Mouse (Mus musculus) midbrain, embryonic 13.5 days (tissue): ENCODE data around the gene Slc22a23. TPM values are rescaled to one million over a fixed set of nuclear protein-coding genes. Genes with fewer than 3 reads are reported as not detected.

Experiments
- ATAC-seq: fragments of 200-750 bp; cut with Nextera tagmentation; 2 replicates; pipeline ENCODE4 v1.8.0; 2017; ENCODE audit warnings: mild to moderate bottlenecking, moderate TSS enrichment, moderate library complexity
- H3K27ac ChIP-seq: fragments of 300-500 bp; sonication (generic); 2 replicates; pipeline ENCODE4 v1.5.1; 2015; ENCODE audit warnings: inconsistent platforms, mild to moderate bottlenecking, moderate library complexity
- H3K27me3 ChIP-seq: fragments of 300-500 bp; sonication (generic); 2 replicates; pipeline ENCODE4 v1.6.1; 2015; ENCODE audit warnings: mild to moderate bottlenecking, inconsistent platforms
- H3K36me3 ChIP-seq: fragments of 300-500 bp; sonication (generic); 2 replicates; pipeline ENCODE4 v1.6.1; 2015; ENCODE audit warnings: mild to moderate bottlenecking, inconsistent platforms
- H3K4me1 ChIP-seq: fragments of 300-500 bp; sonication (generic); replicated peaks from 2 replicates; pipeline ENCODE4 v1.6.1; 2015; ENCODE audit warnings: inconsistent platforms
- H3K4me2 ChIP-seq: fragments of 300-500 bp; sonication (generic); replicated peaks from 2 replicates; pipeline ENCODE4 v1.6.1; 2015; ENCODE audit warnings: moderate library complexity, mild to moderate bottlenecking, inconsistent platforms
- H3K4me3 ChIP-seq: fragments of 300-500 bp; sonication (generic); replicated peaks from 2 replicates; pipeline ENCODE4 v1.5.1; 2015; ENCODE audit warnings: mild to moderate bottlenecking, inconsistent platforms
- H3K9ac ChIP-seq: fragments of 300-500 bp; sonication (generic); replicated peaks from 2 replicates; pipeline ENCODE4 v1.6.1; 2015; ENCODE audit warnings: mild to moderate bottlenecking, inconsistent platforms
- H3K9me3 ChIP-seq: fragments of 300-500 bp; sonication (generic); 2 replicates; pipeline ENCODE4 v1.6.1; 2016; ENCODE audit warnings: mild to moderate bottlenecking, inconsistent platforms
- WGBS: fragments of 180-500 bp; shearing (Covaris S2); methylation state at CpG from one replicate; pipeline ENCODE4 v1.1.7; 2015; 5-methylcytosine and 5-hydroxymethylcytosine counted together
- polyA plus RNA-seq: library from polyadenylated mRNA; unstranded; fragments of >200 nt; fragmentation: Nextera tagmentation; extraction: Ambion mirVana; gene quantifications from 2 replicates; pipeline ENCODE4 v1.2.1, GENCODE M21; 2015

The Slc22a23 gene
- polyA plus RNA-seq, 1 experiment from 2014 or later, result 15.3 TPM

DNA sequence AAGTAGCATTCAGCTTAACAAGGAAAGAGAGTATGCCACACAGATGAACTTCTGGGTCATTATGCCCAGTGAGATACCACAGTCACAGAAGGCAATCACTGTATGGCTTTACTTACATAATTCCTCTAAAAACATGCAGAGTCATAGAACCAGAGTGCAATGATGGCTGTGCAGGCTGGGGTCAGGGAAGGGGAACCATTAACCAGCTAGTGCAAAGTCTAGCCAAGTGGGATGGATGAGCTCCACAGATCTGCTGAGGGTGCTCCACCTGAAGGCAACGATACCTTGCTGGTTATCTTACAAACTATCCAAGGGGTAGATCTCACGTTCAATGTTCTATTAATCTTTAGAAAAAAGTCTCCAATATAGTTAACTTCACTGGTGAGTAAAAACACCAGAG, 88.3 kb downstream of the Slc22a23 start:
- ATAC-seq, result no peak
- H3K36me3 ChIP-seq, result no peaks in the 10 kb centered on the region; the same call in 1 of the 2 replicates
- H3K4me2 ChIP-seq, result no peak overlapping the region
- no peaks in the 10 kb centered on the region for H3K27me3 ChIP-seq
- peaks cover 27% of the 10 kb centered on the region for H3K4me1 ChIP-seq
- 95% methylated on average over 2 of the region's 2 CpGs for WGBS
- H3K9ac ChIP-seq, result no peak overlapping the region
- H3K9me3 ChIP-seq, result no peaks in the 10 kb centered on the region
- H3K27ac ChIP-seq, result no peak overlapping the region
- H3K4me3 ChIP-seq, result no peak overlapping the region

DNA sequence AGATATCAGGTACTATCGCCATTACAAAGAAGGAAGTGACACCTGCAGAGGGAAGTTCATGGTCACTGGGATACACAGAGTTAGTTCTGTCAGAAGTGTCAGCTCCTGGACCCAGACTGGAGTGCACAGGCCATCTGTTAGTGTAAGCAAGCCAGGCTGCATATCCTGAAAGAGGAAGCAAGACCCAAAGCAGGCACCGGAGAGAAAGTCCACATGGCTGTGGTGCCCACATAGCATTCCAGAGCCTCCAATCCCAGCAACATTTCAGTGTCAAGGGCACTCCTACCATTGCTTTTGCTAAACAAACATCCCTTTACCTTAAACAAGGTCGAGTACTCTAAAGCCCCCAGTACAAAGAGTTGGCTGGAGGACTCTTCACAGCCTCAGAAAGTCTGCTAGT, 89.7 kb downstream of the Slc22a23 start:
- H3K27me3 ChIP-seq, result no peaks in the 10 kb centered on the region
- no peak overlapping the region for H3K9ac ChIP-seq
- H3K4me1 ChIP-seq, result peaks cover 32% of the 10 kb centered on the region
- H3K4me2 ChIP-seq, result no peak overlapping the region
- no peaks in the 10 kb centered on the region; the same call in 1 of the 2 replicates for H3K36me3 ChIP-seq
- no peaks in the 10 kb centered on the region for H3K9me3 ChIP-seq
- 81% methylated on average over 3 of the region's 3 CpGs for WGBS
- H3K4me3 ChIP-seq, result no peak overlapping the region
- no peak overlapping the region for H3K27ac ChIP-seq
- no peak for ATAC-seq

DNA sequence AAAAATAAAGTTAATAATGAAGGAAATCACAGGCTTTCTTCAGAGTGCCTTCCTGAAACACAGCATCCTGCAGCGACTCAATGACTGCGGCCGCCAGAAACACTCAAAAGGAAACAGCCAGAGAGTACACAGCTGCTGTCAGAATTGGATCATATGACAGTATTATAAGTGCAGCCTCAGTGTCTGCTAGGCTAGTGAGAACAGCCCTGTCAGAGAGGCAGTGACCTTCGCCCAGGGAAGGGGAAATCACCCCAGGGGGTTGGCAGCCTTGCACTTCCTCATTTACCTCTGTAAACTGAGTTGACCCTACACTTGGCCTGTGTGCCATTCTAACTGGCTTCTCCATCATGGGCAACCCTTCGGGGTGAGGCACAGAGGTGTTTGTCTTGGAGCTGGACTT, 90.3 kb downstream of the Slc22a23 start:
- H3K36me3 ChIP-seq, result no peaks in the 10 kb centered on the region; the same call in 1 of the 2 replicates
- H3K4me2 ChIP-seq, result no peak overlapping the region
- no peaks in the 10 kb centered on the region for H3K9me3 ChIP-seq
- no peak for ATAC-seq
- H3K27ac ChIP-seq, result no peak overlapping the region
- H3K4me3 ChIP-seq, result no peak overlapping the region
- WGBS, result 76% methylated on average over 5 of the region's 5 CpGs
- H3K27me3 ChIP-seq, result no peaks in the 10 kb centered on the region
- H3K4me1 ChIP-seq, result peaks cover 38% of the 10 kb centered on the region
- H3K9ac ChIP-seq, result no peak overlapping the region

DNA sequence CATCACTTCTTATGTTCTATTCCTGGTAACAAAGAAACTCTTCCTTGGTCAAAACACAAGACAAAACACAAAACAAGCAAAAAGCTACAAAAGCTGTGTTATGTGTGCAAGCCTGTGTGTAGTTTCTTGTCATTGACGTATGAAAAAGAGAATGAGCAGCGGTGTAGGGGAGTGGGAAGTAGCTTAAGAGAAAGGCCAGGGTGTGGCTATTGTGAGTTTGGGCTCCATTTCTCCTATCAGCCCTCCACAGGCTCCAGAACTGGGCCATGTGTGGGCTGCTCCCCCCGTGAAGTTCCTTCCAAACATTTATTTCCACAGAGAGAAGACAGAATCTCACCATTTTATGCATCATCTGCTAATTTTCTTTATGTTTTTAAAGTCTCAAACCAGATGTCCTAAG, 91.2 kb downstream of the Slc22a23 start:
- H3K9ac ChIP-seq, result no peak overlapping the region
- H3K4me3 ChIP-seq, result no peak overlapping the region
- 89% methylated on average over 3 of the region's 3 CpGs for WGBS
- no peaks in the 10 kb centered on the region for H3K9me3 ChIP-seq
- ATAC-seq, result no peak
- no peaks in the 10 kb centered on the region for H3K27me3 ChIP-seq
- no peaks in the 10 kb centered on the region; the same call in 1 of the 2 replicates for H3K36me3 ChIP-seq
- no peak overlapping the region for H3K27ac ChIP-seq
- peaks cover 47% of the 10 kb centered on the region for H3K4me1 ChIP-seq
- H3K4me2 ChIP-seq, result no peak overlapping the region

DNA sequence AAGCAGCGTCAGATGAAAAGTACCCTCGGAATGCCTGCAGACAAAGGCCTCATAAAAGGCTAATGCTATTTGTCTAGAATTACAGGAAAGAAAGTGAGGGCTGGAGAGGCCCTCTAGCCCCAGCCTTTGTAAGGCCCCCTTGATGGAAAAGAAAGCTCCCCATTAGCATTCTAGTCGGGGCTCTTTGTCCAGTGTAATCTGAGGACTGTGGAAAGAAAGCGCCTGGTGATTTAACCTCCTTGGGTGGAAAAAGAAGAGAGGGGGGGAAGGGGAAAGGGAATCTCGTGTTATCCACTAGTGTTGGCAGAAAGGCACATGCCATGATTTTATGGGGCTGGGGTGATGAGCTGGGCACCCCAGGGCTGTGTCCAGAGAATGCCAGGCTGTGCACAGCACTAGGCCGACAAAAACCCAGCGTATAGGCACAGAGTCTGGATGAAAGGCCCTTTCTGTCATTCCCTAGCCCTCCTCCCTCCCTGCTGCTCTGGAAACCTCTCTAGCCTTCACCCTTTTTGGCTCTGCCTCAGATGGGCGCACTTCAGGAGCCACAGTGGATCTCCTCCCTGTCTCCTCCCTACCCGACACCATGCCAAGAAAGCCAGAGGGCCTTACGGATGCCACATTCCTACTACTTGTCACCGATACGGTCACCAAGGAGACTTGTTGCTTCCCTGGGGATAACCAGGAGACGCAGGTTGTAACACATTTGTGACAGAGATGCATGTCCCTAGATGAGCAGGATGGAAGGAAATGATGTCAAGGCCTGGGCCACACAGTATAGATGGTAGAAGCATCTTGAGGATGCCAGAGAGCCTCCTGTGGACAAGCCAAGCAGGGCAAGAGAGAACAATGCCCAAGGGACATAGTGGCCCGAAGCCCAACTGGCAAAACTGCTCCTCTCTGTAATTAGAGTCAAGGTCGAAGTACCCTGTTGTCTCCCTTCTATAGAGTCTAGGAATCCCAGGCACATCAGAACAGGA, 95.8 kb downstream of the Slc22a23 start:
- no peaks in the 10 kb centered on the region for H3K9me3 ChIP-seq
- H3K4me2 ChIP-seq, result peak overlapping the region; percentile 27
- 5% methylated on average over 15 of the region's 15 CpGs for WGBS
- peak; percentile 94 for ATAC-seq
- peaks cover 61% of the 10 kb centered on the region for H3K4me1 ChIP-seq
- peak overlapping the region; percentile 48; the same call in 1 of the 2 replicates for H3K9ac ChIP-seq
- H3K4me3 ChIP-seq, result no peak overlapping the region
- H3K27me3 ChIP-seq, result no peaks in the 10 kb centered on the region
- H3K36me3 ChIP-seq, result no peaks in the 10 kb centered on the region; the same call in 1 of the 2 replicates
- H3K27ac ChIP-seq, result peak overlapping the region; percentile 95

DNA sequence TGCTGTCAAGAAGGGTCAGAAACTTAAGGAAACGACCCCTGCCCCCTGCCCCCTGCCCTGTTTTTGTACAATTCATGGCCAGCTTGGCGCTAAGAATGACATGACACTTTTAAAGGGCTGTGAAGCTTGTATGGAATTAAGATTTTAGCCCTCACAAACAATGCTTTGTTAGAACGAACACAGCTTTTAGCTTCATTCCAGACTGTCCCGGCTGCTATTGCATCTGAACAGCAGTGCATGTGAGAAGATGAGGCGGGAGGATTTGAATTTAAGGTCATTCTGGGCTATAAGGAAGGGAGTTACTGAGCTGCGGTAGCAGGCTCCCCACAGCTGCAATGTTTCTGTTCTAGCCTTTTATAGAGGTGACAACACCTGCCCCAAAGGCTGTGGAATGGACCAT, 96.9 kb downstream of the Slc22a23 start:
- no peaks in the 10 kb centered on the region; the same call in 1 of the 2 replicates for H3K36me3 ChIP-seq
- WGBS, result 5% methylated on average over 6 of the region's 6 CpGs
- peak overlapping the region; percentile 27; the same call in 1 of the 2 replicates for H3K4me2 ChIP-seq
- peak overlapping the region; percentile 95 for H3K27ac ChIP-seq
- peaks cover 64% of the 10 kb centered on the region for H3K4me1 ChIP-seq
- no peaks in the 10 kb centered on the region for H3K27me3 ChIP-seq
- ATAC-seq, result no peak
- no peak overlapping the region for H3K4me3 ChIP-seq
- peak overlapping the region; percentile 46; the same call in 1 of the 2 replicates for H3K9ac ChIP-seq
- no peaks in the 10 kb centered on the region for H3K9me3 ChIP-seq

DNA sequence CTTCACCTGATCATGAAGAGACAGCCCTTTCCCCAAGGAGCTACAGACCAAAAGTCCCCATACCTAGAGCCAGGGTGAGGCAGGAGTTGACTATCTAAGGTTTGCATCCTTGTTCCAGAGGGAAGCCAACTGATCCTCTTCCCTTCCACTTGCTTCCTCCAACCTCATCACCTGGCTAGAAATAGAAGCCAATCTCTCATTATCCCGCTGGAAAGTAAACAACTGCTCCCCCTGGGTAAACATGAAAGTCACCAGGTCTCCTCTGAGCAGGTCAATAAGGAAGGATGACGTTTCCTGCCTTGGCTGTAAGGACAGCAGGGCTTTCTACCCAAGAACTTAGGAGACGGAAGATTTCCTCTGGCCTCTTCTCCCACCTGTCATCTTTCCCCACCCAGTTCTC, 98.2 kb downstream of the Slc22a23 start:
- Histone ChIP-seq H3K4me1 (peaks cover 72% of the 10 kb centered on the region), H3K9ac (no peak overlapping the region), H3K4me2 (no peak overlapping the region), H3K36me3 (no peaks in the 10 kb centered on the region), H3K9me3 (no peaks in the 10 kb centered on the region), H3K4me3 (no peak overlapping the region), H3K27me3 (no peaks in the 10 kb centered on the region), H3K27ac (no peak overlapping the region)
- ATAC-seq, result no peak
- 60% methylated on average over 3 of the region's 3 CpGs for WGBS

DNA sequence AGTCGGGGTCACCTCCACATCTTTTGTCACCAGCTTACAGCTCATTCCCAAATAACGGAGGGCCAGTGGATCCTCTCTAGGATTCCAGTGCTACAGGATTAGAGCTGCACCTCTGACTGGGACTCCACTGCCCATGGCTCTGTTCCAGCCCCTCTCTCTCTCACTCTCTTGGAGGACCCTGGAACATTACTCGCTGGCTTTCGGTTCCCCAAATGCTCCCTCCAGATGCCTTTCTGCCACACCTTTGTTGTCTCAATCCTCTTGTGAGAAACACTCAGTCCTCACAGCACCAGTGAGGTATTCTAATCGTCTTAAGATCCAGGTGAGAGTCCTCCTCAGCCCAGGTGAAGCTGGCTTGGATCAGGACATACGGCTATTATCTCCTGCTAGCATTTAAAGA, 99.8 kb downstream of the Slc22a23 start:
- ATAC-seq, result no peak
- H3K36me3 ChIP-seq, result no peaks in the 10 kb centered on the region
- no peak overlapping the region for H3K4me2 ChIP-seq
- H3K27ac ChIP-seq, result peak overlapping the region; percentile 10; the same call in 1 of the 2 replicates
- no peak overlapping the region for H3K9ac ChIP-seq
- no peaks in the 10 kb centered on the region for H3K9me3 ChIP-seq
- H3K4me3 ChIP-seq, result no peak overlapping the region
- WGBS, result 57% methylated on average over 6 of the region's 6 CpGs
- no peaks in the 10 kb centered on the region for H3K27me3 ChIP-seq
- H3K4me1 ChIP-seq, result peaks cover 74% of the 10 kb centered on the region

DNA sequence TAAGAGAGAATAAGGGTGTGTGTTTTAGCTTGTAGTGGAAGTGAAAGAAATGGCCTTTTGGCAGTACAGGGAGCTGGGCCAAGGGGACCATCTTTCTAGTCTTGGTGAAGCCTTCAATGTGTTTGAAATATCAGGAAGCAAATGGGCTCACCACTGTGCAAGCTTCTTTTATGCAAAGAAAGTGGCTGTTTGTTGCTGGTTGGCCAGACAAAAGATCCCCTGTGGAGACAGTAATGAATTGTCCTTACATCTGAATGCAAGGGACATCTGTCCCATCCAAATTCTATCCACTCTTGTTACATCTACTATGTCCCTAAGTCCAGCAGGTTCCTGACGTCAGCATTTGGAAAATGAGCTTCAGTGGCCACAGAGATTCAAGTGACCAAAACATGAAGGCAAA, 100.8 kb downstream of the Slc22a23 start:
- H3K27me3 ChIP-seq, result no peaks in the 10 kb centered on the region
- H3K4me2 ChIP-seq, result no peak overlapping the region
- H3K27ac ChIP-seq, result no peak overlapping the region; the same call in 1 of the 2 replicates
- H3K4me1 ChIP-seq, result peaks cover 74% of the 10 kb centered on the region
- no peaks in the 10 kb centered on the region for H3K36me3 ChIP-seq
- WGBS, result 24% methylated on average over 1 of the region's 1 CpGs
- no peak for ATAC-seq
- H3K4me3 ChIP-seq, result no peak overlapping the region
- H3K9ac ChIP-seq, result no peak overlapping the region
- H3K9me3 ChIP-seq, result no peaks in the 10 kb centered on the region

DNA sequence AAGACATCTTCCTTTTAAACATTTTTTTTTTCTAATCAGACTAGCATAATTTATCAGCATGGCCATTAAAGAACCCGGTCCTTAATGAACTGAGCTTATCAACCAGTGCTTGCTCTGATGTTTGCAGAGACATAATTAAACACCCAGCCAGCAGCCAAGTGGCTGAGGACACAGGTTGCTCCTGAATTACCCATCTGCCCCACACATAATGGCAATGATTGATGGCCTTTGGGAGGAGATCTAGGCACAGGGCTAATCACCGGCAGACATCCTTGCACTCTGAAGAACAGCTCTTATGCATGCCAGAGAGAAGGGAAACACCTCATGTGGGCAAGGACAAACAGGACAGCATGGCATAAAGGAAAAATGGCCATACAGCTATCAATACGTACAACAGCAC, 102.8 kb downstream of the Slc22a23 start:
- Histone ChIP-seq H3K4me1 (peaks cover 73% of the 10 kb centered on the region), H3K4me2 (no peak overlapping the region), H3K36me3 (no peaks in the 10 kb centered on the region), H3K27me3 (no peaks in the 10 kb centered on the region), H3K9ac (no peak overlapping the region), H3K9me3 (no peaks in the 10 kb centered on the region), H3K4me3 (no peak overlapping the region), H3K27ac (no peak overlapping the region)
- ATAC-seq, result no peak
- WGBS, result 45% methylated on average over 3 of the region's 3 CpGs

DNA sequence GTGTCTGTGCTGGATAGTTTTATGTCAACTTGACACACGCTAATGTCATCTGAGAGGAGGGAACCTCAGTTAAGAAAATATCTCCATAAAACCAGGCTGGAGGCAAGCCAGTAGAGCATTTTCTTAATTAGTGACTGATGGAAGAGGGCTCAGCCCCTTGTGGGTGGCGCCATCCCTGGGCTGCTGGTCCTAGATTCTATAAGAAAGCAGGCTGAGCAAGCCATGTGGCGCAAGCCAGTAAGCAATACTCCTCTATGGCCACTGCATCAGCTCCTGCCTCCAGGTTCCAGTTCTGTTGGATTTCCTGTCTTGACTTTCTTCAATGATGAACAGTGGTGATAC, 104.9 kb downstream of the Slc22a23 start:
- H3K36me3 ChIP-seq, result no peaks in the 10 kb centered on the region
- H3K4me2 ChIP-seq, result no peak overlapping the region
- WGBS, result 44% methylated on average over 3 of the region's 3 CpGs
- no peak overlapping the region for H3K9ac ChIP-seq
- ATAC-seq, result no peak
- H3K9me3 ChIP-seq, result no peaks in the 10 kb centered on the region
- peak overlapping the region; percentile 70 for H3K27ac ChIP-seq
- H3K4me1 ChIP-seq, result peaks cover 59% of the 10 kb centered on the region
- no peak overlapping the region for H3K4me3 ChIP-seq
- no peaks in the 10 kb centered on the region for H3K27me3 ChIP-seq

DNA sequence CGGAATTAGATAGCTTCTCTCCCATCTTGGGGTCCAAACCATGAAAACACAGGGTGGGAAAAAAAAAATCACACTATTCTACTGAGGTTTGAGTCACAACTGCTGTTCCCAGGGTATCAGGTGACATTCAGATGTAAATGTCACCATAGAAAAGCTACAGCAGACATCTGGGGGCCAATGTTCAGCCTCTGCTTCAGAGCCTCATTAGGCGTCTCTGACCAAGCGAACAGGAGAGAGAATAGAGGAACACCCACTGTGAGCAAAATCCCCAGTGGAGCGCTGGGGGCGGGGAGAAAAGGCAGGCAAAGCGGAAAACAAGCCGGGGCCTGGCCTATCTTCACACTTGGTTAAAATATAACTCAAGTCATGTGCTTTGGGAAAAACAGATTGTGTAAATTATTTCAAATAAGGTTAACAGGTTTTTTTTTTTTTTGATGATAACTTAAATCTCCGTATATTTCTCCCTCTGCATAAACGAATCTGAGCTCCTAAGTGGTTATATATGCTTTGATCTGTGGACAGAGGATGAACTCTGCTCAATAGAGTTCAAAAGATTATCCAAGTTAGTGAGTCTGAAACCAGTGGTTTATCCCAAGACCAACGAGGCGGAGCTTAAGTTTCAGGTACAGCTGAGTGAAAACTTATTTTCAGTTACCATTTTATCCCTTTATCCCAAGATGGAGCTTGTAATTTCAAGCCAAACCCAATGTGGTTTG, 105.5 kb downstream of the Slc22a23 start:
- Histone ChIP-seq H3K27me3 (no peaks in the 10 kb centered on the region), H3K4me1 (peaks cover 55% of the 10 kb centered on the region), H3K36me3 (no peaks in the 10 kb centered on the region), H3K9me3 (no peaks in the 10 kb centered on the region), H3K4me2 (peak overlapping the region; percentile 27), H3K9ac (no peak overlapping the region), H3K4me3 (no peak overlapping the region), H3K27ac (peak overlapping the region; percentile 86)
- 6% methylated on average over 11 of the region's 11 CpGs for WGBS
- peak; percentile 72 for ATAC-seq
